17 mouse cellular contexts compared by ENCODE assay signal in genomic region chr11:99019844-99020243, GRCm38 (mm10). TPM values are rescaled to one million over a fixed set of nuclear protein-coding genes. Genes with fewer than 3 reads are reported as not detected.
"Had no signal": no experiment of that assay in that cellular context is flagged by ENCODE, and none has a peak within 500 bp of the region (broad histone marks: within the 10 kb centered on the region; RNA-seq: fewer than 3 reads in every experiment).

No protein-coding gene starts in this region.

- H3K9ac ChIP-seq: lung, embryonic 15.5 days; midbrain, embryonic 13.5 days; midbrain, embryonic 15.5 days; neural tube, embryonic 12.5 days; stomach, embryonic 15.5 days had no signal

- H3K4me3 ChIP-seq: lung, embryonic 15.5 days; megakaryocyte, embryonic 14.5 days; midbrain, embryonic 13.5 days; midbrain, embryonic 15.5 days; neural tube, embryonic 12.5 days; stomach, embryonic 15.5 days had no signal

- H3K27ac ChIP-seq: lung, embryonic 15.5 days; macrophage; midbrain, embryonic 13.5 days; midbrain, embryonic 15.5 days; neural tube, embryonic 12.5 days; stomach, embryonic 15.5 days; stomach, postnatal 0 days had no signal

- H3K9me3 ChIP-seq: lung, embryonic 15.5 days; megakaryocyte, embryonic 14.5 days; midbrain, embryonic 13.5 days; midbrain, embryonic 15.5 days; neural tube, embryonic 12.5 days; stomach, embryonic 15.5 days had no signal

- H3K36me3 ChIP-seq: midbrain, embryonic 15.5 days had no signal

- DNase-seq: lung, adult 2 months; lung, postnatal 14 days; lung, postnatal 36 days; right cerebral cortex, postnatal 14 days; thymus, adult 2 months; thymus, postnatal 25 days; thymus, postnatal 4 days had no signal

- H3K4me2 ChIP-seq: lung, embryonic 15.5 days; midbrain, embryonic 11.5 days; midbrain, embryonic 13.5 days; midbrain, embryonic 15.5 days; neural tube, embryonic 12.5 days; stomach, embryonic 15.5 days had no signal

- H3K27me3 ChIP-seq: lung, embryonic 15.5 days; megakaryocyte, embryonic 14.5 days; midbrain, embryonic 13.5 days; midbrain, embryonic 15.5 days; neural tube, embryonic 12.5 days; stomach, embryonic 15.5 days had no signal

- ATAC-seq: lung, postnatal 0 days; midbrain, embryonic 13.5 days; midbrain, embryonic 15.5 days had no signal

RNA-seq across cellular contexts. Expression of gene Gjd3, which starts 37.0 kb away (rescaled TPM):
- polyA plus RNA-seq: macrophage; midbrain, embryonic 11.5 days had no signal
